In the genomic region with DNA sequence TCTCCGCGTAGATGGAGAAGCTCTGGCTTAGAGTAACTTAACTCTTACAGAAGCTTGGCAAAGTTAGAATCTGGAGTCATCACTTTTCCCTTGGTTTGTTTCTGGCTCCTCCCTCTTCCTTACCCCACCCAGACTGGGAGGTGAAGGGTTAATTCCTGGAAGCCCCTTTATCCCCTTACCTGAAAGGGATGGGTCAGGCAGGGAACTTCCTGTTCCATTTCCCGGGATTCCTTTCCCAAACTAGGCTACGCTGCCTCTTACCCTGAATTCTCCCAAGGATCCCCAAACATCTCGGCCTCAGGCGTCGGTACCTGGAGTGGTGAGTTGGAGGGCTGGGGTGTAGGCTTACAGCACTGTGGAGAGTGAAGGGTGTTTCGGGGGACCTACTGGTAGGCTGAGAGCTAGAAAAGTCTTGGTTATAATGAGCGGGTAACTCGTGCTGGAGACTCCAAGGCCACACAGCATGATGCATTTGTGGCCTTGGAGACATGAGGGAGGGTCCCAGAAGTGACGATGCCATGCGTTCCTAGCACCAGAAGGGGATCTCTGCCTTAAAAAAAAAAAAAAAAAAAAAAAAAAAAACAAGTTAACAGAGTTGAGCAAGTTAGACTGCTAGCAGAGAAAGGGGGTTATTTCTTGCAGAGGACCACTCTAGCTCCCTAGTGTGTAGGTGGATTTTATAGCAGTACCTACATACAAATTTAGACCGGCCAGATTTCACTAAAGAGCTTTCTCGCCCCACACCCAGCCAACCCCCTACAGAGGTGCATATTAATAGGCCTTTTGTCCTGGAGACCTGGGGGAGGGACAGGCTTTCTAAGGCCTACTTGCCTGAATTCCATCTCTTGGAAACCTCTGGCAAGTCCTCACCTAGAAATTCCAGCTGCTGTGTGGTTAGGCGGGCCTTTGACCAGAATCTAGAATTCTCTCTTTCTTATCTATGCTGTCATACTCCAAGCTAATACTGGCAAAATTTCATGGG, we compare ENCODE assay signal across 7 mouse cellular contexts. TPM values are rescaled to one million over a fixed set of nuclear protein-coding genes. Genes with fewer than 3 reads are reported as not detected.
DNase-seq lines count a peak whose midpoint lies in the region; ATAC-seq and TF ChIP-seq lines count a peak whose summit lies in the region.

A gene (plus strand): TSS at position 216 of the 982 bp plus-strand sequence.

- no peaks in the 10 kb centered on the region for H3K36me3 ChIP-seq in embryonic facial prominence, embryonic 13.5 days
- H3K36me3 ChIP-seq in hindbrain, postnatal 0 days (ENCODE audit: insufficient read depth, low read length), result no peaks in the 10 kb centered on the region
- no peaks in the 10 kb centered on the region for H3K36me3 ChIP-seq in midbrain, postnatal 0 days (ENCODE audit: insufficient read depth, low read length)

- H3K9me3 ChIP-seq in embryonic facial prominence, embryonic 13.5 days, result no peaks in the 10 kb centered on the region
- no peaks in the 10 kb centered on the region for H3K9me3 ChIP-seq in hindbrain, postnatal 0 days (ENCODE audit: low read length)
- no peaks in the 10 kb centered on the region for H3K9me3 ChIP-seq in midbrain, postnatal 0 days (ENCODE audit: low read length)

- H3K4me2 ChIP-seq in embryonic facial prominence, embryonic 13.5 days, result peak within 1 kb of the TSS; percentile 78
- peak within 1 kb of the TSS; percentile 69 for H3K4me2 ChIP-seq in hindbrain, postnatal 0 days (ENCODE audit: low read depth, low read length)
- peak within 1 kb of the TSS; percentile 72 for H3K4me2 ChIP-seq in midbrain, postnatal 0 days (ENCODE audit: low read depth, low read length, poor library complexity, severe bottlenecking)

- intact Hi-C loops in left cerebral cortex, adult 2 months (cut with DNase I), result no loop called here

- no peak for DNase-seq in left cerebral cortex, adult 2 months (ENCODE audit: extremely low spot score in 1 of 2, low spot score in 2 of 2)
- DNase-seq in left cerebral cortex, adult 9 months (ENCODE audit: low spot score in 2 of 2), result no peak
- DNase-seq in hindbrain, postnatal 0 days (ENCODE audit: low spot score), result no peak
- no peak for DNase-seq in midbrain, postnatal 0 days (ENCODE audit: low spot score)
- no peak for DNase-seq in B cell, adult 2 months
- no peak for DNase-seq in adrenal gland, postnatal 10 days

- H3K27me3 ChIP-seq in embryonic facial prominence, embryonic 13.5 days, result no peaks in the 10 kb centered on the region
- no peaks in the 10 kb centered on the region for H3K27me3 ChIP-seq in hindbrain, postnatal 0 days (ENCODE audit: insufficient read depth, low read length)
- H3K27me3 ChIP-seq in midbrain, postnatal 0 days (ENCODE audit: insufficient read depth, low read length), result no peaks in the 10 kb centered on the region

- H3K4me3 ChIP-seq in left cerebral cortex, adult 2 months, result no peak within 1 kb of the TSS; the same call in 1 of the 2 replicates
- H3K4me3 ChIP-seq in embryonic facial prominence, embryonic 13.5 days, result peak within 1 kb of the TSS; percentile 47; the same call in 1 of the 2 replicates
- H3K4me3 ChIP-seq in hindbrain, postnatal 0 days (ENCODE audit: low read length), result no peak within 1 kb of the TSS
- H3K4me3 ChIP-seq in midbrain, postnatal 0 days (ENCODE audit: low read depth, low read length), result 0 out of 2 replicates have a peak within 1 kb of the TSS, but pooled peaks have one; percentile 40

- no peak for TF ChIP-seq CTCF in left cerebral cortex, adult 2 months (IDR thresholded peaks at IDR 0.05)
- TF ChIP-seq CTCF in hindbrain, postnatal 0 days (IDR thresholded peaks at IDR 0.05; ENCODE audit: low read depth), result no peak
- TF ChIP-seq CTCF in midbrain, postnatal 0 days (IDR thresholded peaks at IDR 0.05), result no peak

- H3K9ac ChIP-seq in embryonic facial prominence, embryonic 13.5 days, result peak within 1 kb of the TSS; percentile 74; the same call in 1 of the 2 replicates
- H3K9ac ChIP-seq in hindbrain, postnatal 0 days (replicated peaks; ENCODE audit: low read length), result peak within 1 kb of the TSS; percentile 44; the same call in 1 of the 2 replicates
- H3K9ac ChIP-seq in midbrain, postnatal 0 days (replicated peaks; ENCODE audit: low read length, poor library complexity, severe bottlenecking), result peak within 1 kb of the TSS; percentile 60; the same call in 1 of the 2 replicates

- no peak for ATAC-seq in embryonic facial prominence, embryonic 13.5 days (ENCODE audit: insufficient number of reproducible peaks, insufficient read depth, low FRiP score, low TSS enrichment, low read depth)
- ATAC-seq in hindbrain, postnatal 0 days, result no peak
- no peak for ATAC-seq in midbrain, postnatal 0 days (ENCODE audit: low FRiP score)

- H3K4me1 ChIP-seq in embryonic facial prominence, embryonic 13.5 days, result peaks cover 28% of the 10 kb centered on the region
- no peaks in the 10 kb centered on the region for H3K4me1 ChIP-seq in hindbrain, postnatal 0 days (ENCODE audit: insufficient read depth, low read length)
- H3K4me1 ChIP-seq in midbrain, postnatal 0 days (ENCODE audit: insufficient read depth, low read length), result no peaks in the 10 kb centered on the region

- H3K27ac ChIP-seq in left cerebral cortex, adult 2 months, result peak within 1 kb of the TSS; percentile 84; the same call in 1 of the 2 replicates
- H3K27ac ChIP-seq in embryonic facial prominence, embryonic 13.5 days, result peak within 1 kb of the TSS; percentile 95; the same call in 1 of the 2 replicates
- peak within 1 kb of the TSS; percentile 72; the same call in 1 of the 2 replicates for H3K27ac ChIP-seq in hindbrain, postnatal 0 days
- no peak within 1 kb of the TSS for H3K27ac ChIP-seq in midbrain, postnatal 0 days (ENCODE audit: low read depth, low read length)

- 39% methylated on average over 15 of the region's 15 CpGs for WGBS in embryonic facial prominence, embryonic 13.5 days
- 33% methylated on average over 15 of the region's 15 CpGs for WGBS in hindbrain, postnatal 0 days
- WGBS in midbrain, postnatal 0 days, result 34% methylated on average over 15 of the region's 15 CpGs

RNA-seq across cellular contexts. Expression of the gene that starts here (rescaled TPM):
- not detected for total RNA-seq in left cerebral cortex, adult 2 months (2021)
- 0.27 and 0.37 TPM in 2 replicates for polyA plus RNA-seq in embryonic facial prominence, embryonic 13.5 days (2015; fragmentation: Nextera tagmentation; extraction: Ambion mirVana)
- total RNA-seq in hindbrain, postnatal 0 days (2014; rRNA removed), result 0.10 TPM in 1 of 2 replicates, not detected in the other
- polyA plus RNA-seq in hindbrain, postnatal 0 days (2015; fragmentation: Nextera tagmentation; extraction: Ambion mirVana), result 0.14 and 0.26 TPM in 2 replicates
- not detected in 2 replicates for total RNA-seq in midbrain, postnatal 0 days (2014; rRNA removed)
- not detected in 2 replicates for polyA plus RNA-seq in midbrain, postnatal 0 days (2015; fragmentation: Nextera tagmentation; extraction: Ambion mirVana)
- total RNA-seq in adrenal gland, postnatal 10 days (2021), result not detected

Comparison
In these comparisons a context has a peak if more than half of its experiments do, and no peak if none do; other contexts are left out.
1. H3K4me3 ChIP-seq: peak in embryonic facial prominence, embryonic 13.5 days (single experiment) and midbrain, postnatal 0 days (single experiment); none in left cerebral cortex, adult 2 months (single experiment) and hindbrain, postnatal 0 days (single experiment).
2. Peak in every context shown above with its lines, with median percentiles within 50 percentile points of each other: H3K4me2 ChIP-seq and H3K9ac ChIP-seq.